Mouse (Mus musculus): ENCODE measurements around the gene Fam72a.

The Fam72a gene

DNA sequence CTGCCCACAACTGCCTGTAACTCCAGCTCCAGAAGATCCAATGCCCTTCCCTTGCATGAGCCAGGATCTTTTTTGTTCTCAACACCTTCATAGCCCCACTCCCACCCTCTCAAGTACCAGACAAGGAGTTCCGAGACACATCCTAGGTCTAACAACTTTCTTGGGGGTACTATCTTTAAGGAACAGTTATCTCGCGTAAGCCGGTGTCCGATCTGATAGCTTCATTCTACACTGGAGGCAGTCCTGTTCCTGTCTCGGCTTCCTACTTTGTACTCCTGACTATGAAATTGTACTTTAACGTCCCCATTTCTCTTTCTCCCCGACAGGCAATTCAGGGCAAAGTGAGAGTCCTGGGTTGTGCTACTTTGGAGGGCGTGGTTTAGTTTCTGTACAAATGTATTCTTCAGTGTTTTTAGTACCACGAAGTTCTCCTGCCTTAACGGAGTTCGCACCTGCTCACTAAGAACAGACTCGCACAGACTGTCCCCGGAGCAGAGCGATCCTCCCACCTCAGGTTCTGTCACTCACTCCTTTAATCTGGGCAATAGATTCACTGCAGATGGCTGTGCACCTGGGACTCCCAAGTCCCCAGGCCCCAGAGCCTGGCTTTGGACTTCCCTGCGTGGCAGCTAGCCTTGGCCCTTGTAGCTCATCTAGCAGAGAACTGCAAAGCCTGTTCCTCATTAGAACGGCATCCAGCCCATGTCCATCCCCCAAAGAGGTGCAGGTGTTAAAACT lies 51.4 kb downstream of the Fam72a start:
- no peak for DNase-seq (ENCODE audit: low spot score)

DNA sequence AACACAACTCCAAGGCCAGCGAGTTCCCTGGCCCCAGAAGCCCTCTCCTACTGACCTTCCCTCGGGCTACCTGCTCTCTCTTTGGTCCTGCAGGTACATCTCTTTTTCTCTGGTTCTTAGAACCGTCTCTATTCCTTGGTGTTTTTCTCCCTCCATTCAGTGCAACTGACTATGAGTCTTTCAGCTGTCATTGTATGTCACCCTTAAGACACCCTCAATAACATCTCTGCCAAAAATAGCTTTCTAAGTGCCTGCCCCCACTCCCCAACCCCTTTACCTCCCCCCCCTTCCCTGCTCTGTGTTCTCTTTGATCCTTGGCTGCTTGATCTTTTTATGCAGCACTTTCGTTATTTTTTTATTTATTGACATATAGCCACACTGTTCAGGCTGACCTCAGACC lies 52.7 kb downstream of the Fam72a start:
- no peak for DNase-seq (ENCODE audit: low spot score)

DNA sequence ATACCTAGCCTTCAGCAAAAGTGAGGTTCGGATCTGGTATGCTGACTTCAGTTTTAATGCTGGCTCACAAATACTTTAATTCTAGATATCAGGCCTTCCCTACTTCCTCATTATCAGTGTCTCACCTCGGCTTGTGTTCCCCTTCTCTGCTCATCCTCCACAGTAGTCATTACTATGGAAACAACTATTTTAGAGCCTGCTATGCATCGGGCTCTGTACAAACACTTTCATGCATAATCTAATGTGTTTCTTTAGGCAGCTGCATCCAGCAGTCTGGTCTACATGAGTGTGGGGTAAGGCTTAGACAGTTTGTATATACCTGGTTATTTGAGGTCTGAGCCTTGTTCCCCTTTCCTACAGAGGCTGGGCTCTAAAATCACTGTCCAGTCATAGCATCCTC lies 55.9 kb downstream of the Fam72a start:
- DNase-seq (ENCODE audit: low spot score) = no peak

DNA sequence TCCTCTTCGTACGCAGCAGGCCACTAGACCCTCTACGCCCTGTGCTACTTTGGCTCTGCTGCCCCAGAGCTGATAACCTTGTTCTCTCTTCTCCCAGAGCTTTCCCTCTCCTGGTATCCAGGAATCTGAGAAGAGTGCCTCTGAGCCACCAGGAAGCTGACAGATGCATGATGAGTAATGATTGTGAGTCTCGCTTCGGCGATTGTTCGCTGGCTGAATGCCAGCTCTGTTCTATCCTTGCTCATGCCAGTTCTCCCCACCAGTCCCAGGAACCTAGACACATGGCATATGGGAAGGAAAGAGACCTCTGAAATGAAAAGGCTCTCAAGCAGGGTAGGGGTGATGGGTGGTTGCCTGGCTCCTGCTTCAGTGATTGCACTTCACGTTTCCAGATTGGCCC lies 59.1 kb downstream of the Fam72a start:
- DNase-seq (ENCODE audit: low spot score) = no peak

Measured in urinary bladder, postnatal 25 days (tissue).